Mouse (Mus musculus): ENCODE results near the gene Gna14. TPM values are rescaled to one million over a fixed set of nuclear protein-coding genes. Genes with fewer than 3 reads are reported as not detected.

The Gna14 gene
- under 1 TPM; 0.27 to 0.67 TPM for total RNA-seq (2021)
- long read RNA-seq, experiment 1, result 0 reads
- long read RNA-seq, experiment 2, result 0 reads

GRCm38 (mm10) chr19:16435531-16436231 is at the start of gene Gna14:
TSS of gene Gna14 (plus strand) at chr19:16435762.
- DNase-seq, result peak; percentile 56 to 76

- DNase-seq, result peak; percentile 17 to 20
These were observed 49.0 kb upstream of the Gna14 start for GRCm38 (mm10) chr19:16386514-16386913.

DNA sequence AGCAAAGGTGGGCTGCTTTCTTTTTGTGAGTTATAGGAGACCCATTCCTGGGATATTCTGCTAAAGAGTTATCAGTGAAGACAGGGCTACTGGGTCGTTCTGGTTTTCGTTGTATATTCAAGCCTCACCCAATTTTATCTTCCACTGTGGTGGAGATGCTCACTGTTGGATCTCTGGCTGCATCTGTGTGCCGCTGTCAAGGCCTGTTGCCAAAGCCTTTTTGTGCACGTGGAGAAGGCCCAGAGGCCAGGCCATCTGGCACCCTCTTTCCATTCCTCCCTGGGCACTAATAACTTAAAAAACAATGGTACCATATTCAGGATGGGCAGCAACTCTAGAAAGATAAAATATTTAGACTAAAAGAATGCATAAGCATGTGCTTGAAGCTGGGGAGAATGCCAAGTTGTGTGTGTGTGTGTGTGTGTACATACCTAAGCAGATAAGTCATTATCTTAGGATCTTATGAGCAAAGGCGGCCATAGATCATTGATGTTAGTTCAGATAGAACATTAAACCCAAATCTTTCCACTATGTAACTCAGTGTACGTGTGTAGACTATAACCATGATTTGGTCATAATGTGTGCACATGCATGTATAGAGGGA is 45.3 kb upstream of the Gna14 start:
- no peak for DNase-seq

- DNase-seq, result no peak
These were observed 41.2 kb upstream of the Gna14 start for GRCm38 (mm10) chr19:16394381-16394780.

GRCm38 (mm10) chr19:16403101-16403500 is 32.5 kb upstream of the Gna14 start:
- peak; percentile 48 to 65 for DNase-seq

- no peak for DNase-seq
These were observed 27.8 kb upstream of the Gna14 start for GRCm38 (mm10) chr19:16407727-16408126.

GRCm38 (mm10) chr19:16411302-16411701 is 24.3 kb upstream of the Gna14 start:
- no peak for DNase-seq

GRCm38 (mm10) chr19:16418086-16418663 is 17.4 kb upstream of the Gna14 start:
- DNase-seq, result no peak

DNA sequence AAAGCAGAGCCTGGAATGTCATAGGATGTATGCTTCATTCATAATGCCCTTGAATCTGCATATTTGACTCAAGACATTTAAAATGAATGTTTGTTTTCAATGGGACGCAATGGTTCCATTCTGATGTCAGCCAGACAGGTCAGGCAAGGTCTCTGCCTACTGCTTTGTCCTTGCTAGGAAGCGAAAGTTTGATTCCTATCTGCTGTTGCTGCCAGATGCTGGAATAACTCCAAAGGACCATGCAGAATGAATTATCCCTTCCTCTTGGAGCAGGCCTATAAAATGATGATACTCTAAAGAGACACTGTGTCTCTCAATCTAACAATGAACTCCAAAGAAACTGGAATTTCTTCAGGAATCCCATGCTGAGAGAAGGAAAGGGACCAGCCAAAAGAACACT is 10.0 kb upstream of the Gna14 start:
- DNase-seq, result no peak

DNA sequence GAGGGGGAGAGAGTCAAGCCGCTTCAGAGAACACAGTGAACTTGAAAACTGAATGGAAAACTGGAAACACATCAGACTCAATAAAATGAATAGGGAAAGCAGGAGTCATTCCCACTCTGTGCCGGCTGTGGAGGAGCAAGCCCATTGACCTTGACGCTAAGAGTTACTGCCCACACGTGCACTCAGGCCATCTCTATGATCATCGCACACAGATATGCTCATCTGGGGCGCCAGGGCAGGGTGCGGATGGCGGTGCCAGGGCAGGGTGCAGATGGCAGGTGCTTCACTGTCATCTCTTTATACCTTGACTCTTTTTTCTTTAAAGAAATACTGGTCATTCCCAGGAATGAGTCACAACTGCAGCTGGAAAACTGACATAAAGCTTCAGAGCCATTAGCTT is 4.2 kb upstream of the Gna14 start:
- DNase-seq, result no peak

- DNase-seq, result peak in 1 of 2 experiments; percentile 40
These were observed 683 bp upstream of the Gna14 start for GRCm38 (mm10) chr19:16434879-16435278.

DNA sequence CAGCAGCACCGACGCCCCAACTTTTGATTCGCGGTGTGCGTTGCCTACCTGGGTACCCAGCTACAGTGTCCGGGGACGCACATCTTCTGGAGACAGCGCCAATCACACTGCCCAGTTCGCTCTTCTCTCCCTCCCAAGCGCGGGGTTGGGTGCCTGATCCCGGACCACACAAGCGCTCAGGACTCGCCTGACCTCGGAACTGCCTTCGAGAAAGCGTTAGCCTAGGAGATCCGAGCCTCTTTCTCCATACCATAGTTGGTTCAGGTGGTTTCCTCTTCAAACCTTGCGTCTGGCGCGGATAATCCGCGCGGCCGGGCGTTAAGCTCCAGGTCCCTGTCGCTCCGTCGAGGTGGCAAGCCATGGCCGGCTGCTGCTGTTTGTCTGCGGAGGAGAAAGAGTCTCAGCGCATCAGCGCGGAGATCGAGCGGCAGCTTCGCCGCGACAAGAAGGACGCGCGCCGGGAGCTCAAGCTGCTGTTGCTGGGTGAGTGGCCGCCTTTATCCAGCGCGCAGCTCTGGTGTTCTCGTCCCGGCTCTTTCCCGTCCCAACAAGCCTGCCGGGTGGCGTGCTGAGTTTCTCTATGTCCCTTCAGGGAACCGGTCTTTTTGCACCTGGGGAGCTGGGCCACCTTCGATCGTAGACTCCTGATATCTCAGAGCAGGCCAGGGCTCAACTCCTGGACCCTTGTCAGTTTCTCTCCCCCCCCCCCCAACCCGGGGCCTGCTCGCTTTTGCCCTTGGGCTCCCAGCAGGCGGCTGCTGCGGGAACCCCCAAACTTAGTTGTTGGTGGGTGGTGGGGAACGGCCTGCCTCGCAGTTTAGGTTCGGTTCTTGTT is 990 bp downstream of the Gna14 start:
- DNase-seq, result no peak

- DNase-seq, result no peak
These were observed 1.6 kb downstream of the Gna14 start for GRCm38 (mm10) chr19:16437170-16437483.

DNA sequence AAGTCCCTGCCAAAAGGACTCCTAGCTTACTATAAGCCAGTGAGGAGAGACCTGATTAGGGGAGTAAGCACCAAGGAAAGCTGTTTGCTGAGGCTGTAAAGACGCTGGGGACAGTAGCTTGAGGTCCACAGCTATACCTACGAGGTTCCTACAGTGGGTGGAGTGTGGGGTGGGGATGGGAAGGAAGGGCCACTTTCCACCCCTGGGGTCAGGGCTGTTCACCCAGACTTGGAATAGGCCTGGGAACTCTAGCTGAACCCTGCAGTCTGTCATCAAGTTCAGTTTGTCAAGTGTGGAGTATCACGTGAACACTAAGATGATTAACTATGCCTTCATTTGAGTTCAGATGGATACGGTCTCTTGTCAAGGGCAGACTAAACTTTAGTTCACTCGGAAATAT is 2.3 kb downstream of the Gna14 start:
- DNase-seq, result no peak

DNA sequence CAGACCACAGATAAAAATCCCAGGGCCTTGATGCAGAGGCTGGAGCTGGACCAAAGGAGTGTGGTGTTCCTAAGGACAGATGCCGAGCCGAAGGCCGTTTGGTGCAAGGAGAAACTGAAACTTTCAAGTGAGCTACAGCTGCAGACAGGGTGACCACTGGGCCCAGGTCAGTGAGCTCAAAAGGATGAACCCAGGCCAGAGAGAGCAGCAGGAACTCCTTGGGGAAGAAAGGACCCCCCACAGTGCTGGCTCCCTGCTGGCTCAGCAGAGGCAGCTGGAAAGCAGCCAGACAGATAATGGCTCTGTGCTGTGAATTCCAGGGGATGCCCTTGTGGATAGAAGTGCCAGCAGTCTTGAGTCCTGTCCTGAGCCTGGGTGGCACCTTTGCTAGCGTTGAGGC is 3.7 kb downstream of the Gna14 start:
- DNase-seq, result peak; percentile 28 to 49

DNA sequence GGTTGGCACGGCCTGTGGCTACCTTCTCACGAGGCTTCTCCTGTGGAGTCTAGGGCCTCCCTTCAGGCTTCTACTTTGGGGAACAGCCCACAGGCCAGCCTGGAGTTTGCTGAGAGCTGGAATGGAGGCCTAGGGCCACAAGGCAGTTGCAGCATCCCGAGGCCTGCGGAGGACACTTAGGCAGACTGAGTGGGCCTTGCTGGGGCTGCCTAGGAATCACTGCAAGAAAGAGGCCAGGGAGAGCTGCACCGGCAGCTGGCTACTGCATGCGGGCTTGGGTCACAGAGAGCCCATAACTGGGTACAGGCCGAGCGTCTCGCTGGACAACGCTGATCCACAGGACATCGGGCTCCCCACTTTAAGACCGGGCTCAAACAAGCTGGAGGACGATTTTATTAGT is 4.3 kb downstream of the Gna14 start:
- DNase-seq, result no peak

DNA sequence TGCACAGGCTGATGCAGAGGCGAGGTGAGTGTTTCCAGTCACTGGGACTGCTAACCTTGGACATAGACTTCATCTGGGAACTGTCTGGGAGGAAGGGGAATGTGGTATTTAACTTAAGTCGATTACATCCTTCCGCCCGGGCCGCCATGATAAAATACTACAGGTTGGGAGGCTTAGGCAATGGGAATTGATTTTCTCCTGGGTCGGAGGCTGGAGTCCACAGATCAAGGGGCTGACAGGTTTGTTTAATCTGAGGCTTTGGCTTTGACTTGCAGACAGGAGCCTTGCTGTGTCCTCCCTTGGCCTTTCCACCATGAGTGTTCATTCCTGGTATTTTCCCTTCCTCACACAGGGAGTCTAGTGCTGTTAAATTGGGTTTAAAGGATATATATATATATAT is 5.8 kb downstream of the Gna14 start:
- DNase-seq, result no peak

DNA sequence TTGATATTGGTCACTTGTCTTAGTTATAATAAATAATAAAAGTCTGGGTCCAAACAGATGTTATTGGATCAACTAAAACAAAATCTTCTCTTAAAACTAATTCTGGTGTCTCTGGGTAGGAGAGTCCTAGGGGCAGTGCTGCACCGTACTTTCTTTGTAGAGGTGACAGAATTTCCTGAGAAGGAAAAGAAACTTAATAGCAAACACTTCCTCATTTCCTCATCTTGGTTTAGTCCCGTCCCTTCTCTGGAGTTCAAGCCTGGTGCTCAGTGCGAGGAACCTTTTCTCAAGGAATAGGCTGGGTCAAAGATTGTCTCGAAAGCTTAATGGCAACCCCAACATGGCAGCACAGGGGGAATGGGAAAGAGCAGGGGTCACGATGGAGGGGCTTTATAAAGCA is 7.8 kb downstream of the Gna14 start:
- no peak for DNase-seq

DNA sequence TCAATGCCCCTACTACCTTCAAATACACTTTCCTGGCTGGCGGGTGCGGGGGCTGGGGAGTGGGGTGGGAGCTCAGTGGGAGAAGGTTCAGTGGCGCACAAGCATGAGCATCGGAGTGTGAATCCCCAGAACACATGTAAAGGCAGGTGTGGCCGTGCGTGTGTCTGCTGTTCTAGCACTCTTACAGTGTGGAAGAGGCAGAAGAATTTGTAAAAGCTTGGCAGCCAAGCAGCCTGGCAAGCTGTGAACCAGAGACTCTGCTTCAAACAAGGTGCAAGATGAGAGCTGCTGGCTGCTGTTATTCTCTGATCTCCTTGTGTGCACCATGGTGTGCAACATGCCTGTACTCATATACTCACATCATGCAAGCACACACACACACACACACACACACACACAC is 11.1 kb downstream of the Gna14 start:
- no peak for DNase-seq

DNA sequence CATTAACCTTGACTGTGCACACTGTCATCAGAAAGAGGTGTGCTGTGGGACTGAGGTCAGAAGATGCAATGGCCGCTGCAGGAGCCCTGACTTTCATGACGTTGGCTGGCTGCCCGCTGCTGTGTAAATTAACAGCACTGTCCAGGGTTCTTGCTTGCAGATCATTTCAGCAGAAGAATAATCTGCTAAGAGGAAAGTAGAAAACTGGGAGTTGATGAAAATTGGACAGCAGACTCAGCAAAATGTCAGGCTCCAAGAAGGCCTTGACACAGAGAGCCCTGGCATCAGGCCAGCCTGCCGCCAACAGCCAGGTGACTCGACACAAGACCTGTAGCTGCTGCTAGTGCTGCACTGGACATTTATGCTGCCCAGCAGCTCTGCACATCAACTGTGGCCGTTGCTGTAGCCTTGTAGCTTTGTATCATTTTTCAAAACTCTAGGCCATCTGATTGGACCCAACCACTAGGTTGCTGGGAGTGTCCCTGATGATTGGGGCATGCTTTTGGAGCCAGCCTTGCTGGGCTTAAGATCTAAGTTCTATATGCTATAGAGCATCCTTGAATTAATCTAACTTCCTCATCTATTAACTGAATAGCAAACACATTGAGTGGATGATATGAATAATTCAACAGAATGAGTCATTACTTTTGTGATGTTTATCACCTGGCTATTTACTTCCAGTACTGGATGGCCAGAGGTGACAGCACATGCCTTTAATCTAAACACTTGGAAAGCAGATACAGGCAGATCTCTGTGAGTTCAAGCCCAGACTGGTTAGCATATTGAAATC is 12.5 kb downstream of the Gna14 start:
- no peak for DNase-seq

- DNase-seq, result no peak
These were observed 13.2 kb downstream of the Gna14 start for GRCm38 (mm10) chr19:16448796-16449195.

GRCm38 (mm10) chr19:16450824-16451223 is 15.3 kb downstream of the Gna14 start:
- peak in 1 of 2 experiments; percentile 47 for DNase-seq

All from heart, adult 18-20 months (tissue).